Mouse (Mus musculus): ENCODE data around the gene Dnajc8.
"Not testable (repeated sequence)": the region's sequence is repeated elsewhere in the genome, so short reads cannot be mapped to it uniquely, and the experiment has no call there.

The Dnajc8 gene

DNA sequence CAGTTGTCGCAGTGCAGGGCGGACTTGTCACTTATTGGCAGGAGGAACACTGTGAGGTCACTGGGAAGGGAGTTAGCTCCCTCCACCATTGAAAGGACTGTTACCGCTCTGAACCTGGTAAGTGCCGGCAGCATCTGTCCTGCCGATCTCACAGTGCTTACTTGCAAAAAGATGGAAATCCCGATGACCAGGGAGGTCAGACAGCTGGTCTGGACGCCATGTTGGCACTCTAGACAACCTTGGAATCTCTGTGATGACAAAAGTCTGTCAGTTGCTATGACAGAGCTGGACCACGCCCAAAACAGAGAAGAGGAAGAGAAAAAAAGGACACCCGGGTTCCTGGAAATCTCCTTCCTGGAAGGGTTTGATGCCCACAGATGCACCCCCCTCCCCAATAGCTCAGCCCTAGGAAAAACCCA lies 32.0 kb downstream of the Dnajc8 start:
- DNase-seq (ENCODE audit: low spot score), result no peak

DNA sequence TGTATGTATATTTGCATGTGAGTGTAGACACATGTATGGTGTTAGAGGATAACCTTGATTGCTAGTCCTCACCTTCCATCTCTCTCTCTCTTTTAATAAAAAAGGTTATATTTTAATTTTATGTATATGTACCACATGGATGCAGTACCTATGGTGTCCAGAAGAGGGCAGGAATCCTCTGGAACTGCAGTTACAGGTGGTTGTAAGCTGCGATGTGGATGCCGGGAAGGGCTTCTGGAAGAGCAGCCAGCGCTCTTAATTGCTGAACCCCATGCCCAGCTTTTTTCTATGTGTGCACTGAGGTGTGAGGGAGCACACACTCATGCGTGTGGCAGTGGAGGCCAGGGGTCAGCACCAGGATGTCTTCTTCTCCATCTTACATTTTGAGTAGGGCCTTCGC lies 33.8 kb downstream of the Dnajc8 start:
- no peak for DNase-seq (ENCODE audit: low spot score)

DNA sequence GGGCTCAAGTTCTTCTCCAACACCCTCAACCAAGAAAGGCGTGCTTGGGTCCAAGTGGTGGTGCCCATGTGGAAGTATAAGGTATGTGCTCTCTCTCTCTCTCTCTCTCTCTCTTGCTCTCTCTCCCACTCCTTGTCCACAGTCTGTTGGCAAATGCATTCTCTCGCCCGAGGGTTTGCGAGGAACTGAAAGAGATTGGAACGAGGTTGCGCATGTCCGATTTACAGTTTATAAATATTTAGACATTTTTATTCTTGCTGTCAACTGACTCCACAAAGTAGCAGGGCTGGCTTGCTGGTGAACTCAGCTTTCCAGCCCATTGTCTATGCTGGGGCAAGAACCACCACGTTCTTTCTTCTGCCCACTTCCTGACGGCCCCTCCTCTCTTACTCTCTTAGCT lies 35.8 kb downstream of the Dnajc8 start:
- DNase-seq (ENCODE audit: low spot score), result no peak

DNA sequence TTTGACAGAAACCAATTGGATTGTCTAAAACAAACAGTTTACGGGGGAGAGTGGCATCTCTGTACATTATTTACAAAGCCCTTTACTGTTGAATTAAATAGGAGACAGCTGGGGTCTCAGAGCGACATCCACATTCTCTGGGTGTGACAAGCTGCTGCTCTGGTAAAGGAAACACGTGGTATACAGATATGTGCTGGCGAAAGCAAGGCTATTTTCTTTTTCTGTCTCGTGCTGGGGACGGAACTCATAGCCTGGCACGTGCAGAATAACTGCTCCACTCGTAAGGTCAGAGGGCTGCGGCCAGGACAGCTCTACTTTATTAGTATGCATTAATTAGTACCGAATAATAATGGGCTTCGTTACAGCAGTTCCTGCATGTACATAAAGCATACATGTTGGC lies 38.0 kb downstream of the Dnajc8 start:
- no peak for DNase-seq (ENCODE audit: low spot score)

DNA sequence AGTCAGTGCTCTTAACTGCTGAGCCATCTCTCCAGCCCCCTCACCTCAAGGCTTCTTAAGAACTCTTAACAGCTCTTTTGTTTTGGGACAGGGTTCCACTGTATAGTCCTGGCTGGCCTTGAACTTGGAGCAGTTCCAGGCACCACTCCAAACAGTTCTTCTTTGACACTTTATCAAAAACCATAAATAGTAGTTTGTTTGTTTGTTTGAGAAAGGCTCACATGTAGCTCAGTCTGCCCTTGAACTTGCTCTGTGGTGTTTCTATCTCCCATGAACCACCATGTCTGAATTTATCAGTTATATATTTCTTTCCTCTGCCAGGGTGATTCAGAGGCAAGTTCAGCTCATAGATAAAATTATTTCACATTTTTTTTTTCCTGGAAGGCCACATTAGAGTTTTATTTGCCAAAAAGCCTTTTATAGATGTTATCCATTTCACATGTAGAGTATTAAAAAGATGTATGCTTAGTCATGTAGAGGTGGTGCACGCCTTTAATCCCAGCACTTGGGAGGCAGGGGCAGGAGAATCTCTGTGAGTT lies 39.5 kb downstream of the Dnajc8 start:
- DNase-seq (ENCODE audit: low spot score), result no peak

DNA sequence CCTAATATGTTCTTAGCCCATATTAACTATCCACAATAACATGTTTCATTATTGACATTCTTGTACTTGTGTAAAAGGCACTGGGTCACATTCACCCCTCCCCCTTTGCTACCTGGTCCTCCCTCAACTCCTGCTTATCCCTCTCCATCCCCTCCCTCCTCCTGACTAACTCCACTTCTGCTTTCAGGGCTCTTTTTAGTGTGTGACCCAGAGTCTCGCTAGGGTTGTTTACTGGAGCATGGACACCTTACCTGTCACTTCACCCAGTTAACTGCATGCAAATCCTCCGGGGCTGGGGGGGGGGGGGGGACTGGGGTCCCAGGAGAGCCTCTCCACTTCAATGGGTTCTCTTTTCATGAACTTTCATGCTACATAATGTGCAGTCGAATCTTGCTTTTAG lies 48.4 kb downstream of the Dnajc8 start:
- DNase-seq (ENCODE audit: low spot score), result no peak

DNA sequence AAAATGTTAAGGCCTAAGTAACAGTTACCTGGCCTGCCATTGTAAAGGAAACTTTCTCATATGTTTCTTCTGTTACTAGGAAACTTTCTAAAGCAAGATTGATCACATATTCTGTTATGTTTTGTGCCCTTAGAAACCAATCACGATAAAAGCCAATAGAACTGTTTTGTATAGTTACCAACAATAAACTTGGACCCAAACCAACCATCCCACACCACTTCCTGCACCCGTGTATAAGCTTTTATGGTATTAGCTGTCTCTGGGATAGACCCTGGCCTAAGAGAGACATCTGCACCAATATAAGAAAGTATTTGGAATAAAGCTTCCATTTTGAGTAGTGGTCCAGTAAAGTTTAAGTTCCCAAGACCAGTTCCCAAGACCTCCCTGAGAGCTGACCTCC lies 49.6 kb downstream of the Dnajc8 start:
- DNase-seq (ENCODE audit: low spot score), result no peak

DNA sequence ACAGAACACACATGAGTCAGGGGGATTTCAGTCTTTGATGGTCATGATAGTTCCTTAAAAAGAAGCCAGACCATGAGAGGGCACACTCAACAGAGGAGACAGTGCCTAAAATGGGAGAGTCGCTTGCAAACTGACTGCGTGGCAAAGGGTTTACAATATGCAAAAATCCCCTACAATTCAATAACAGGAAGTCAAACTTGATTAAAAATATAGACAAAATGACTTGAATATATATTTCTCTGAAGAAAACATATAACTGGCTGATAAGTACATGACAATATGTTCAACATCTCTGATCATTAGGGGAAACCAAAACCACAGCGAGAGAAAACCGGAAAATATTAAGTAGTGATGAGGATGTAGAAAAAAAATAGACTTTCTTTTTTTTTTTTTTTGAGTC lies 50.9 kb downstream of the Dnajc8 start:
- no peak for DNase-seq (ENCODE audit: low spot score)

DNA sequence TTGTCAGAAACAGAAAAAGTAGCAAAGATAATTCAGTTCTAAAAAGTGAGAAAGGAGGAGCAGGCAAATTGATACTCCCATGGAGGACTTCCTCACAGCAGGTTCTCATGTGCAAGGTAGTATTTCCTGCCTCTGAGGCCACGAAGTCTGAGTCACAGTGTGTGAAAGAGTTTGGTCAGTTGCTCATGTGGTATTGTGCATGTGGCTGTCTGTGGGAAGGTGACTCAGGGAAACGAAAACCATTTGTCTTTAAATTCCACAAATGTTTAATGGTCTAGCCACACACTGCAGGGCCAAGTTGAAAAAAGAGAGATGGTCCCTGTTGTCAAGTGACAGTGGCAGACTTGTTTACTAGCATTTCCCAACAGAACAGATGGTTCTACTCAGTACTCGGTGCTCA lies 53.2 kb downstream of the Dnajc8 start:
- no peak for DNase-seq (ENCODE audit: low spot score)

DNA sequence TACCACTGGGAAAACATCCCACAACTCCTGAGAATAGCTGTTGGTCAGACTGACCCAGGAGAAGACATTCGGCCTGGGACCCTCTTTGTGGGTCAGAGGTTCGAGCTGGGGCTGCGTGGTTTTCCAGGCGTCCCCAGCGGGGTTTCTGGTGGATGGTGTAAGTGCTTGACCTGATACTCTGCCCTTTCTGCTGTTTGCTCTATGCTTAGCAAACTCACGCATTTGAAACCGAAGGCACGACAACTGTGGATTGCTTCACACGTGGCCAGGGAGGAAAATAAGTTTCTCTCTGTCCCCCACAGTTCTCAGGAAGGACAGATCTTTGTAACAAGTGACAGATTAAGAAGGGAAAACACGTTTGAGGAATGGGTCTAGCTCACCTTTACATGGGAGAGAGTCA lies 55.3 kb downstream of the Dnajc8 start:
- no peak for DNase-seq (ENCODE audit: low spot score)

DNA sequence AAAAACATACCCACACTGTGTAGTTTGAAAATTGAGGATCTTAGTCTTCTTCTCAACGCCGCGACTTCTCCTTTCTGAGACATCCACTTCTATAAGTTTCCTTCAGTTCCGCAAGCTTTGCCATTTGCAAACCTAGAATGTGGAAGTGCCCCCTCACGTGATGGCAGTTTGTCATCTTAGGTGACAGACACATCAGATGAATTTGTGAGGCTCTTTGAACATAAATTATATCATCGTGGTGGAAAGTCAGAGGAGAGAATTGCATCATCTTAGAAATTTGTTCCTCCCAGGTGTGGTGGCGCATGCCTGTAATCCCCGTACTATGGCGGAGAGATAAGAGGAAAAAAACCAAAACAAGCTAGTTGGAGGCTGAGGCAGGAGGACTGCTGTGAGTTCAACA lies 57.6 kb downstream of the Dnajc8 start:
- peak; percentile 22 for DNase-seq (ENCODE audit: low spot score)

DNA sequence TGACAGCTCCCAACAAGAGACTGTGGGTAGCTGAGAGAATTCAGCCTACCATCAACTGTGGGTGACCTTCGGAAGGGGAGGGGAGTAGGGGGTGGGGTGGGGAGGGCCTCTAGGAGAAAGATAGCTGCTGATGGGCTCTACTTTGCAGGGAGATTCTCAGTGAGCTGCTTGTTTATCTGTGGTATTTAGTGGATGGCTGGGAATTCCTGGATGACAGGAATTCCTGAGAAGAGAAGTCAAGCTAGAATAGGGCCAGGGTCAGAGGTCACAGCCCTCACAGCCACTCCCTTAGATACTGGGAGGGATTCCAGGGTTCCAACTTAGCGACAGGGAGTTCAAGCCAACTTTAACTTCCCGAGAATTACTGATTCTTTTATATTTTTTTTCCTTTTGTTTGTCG lies 58.8 kb downstream of the Dnajc8 start:
- DNase-seq (ENCODE audit: low spot score), result no peak

DNA sequence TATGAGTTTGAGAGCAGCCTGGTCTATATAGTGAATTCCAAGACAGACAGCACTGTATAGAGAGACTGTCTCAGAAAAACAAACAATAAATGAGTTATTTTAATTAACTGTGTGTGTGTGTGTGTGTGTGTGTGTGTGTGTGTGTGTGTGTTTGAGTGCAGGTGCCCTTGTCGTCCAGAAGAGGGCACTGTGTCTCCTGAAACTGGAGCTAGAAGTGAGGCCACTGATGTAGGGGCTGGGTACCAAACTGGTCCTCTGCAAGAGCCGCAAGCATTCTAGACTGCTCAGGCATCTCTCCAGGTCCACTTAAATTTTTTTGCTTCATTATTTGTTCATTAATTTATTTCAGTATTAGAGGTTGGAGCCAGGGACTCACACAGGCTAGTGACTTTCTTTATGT lies 63.5 kb downstream of the Dnajc8 start:
- DNase-seq (ENCODE audit: low spot score), result no peak

DNA sequence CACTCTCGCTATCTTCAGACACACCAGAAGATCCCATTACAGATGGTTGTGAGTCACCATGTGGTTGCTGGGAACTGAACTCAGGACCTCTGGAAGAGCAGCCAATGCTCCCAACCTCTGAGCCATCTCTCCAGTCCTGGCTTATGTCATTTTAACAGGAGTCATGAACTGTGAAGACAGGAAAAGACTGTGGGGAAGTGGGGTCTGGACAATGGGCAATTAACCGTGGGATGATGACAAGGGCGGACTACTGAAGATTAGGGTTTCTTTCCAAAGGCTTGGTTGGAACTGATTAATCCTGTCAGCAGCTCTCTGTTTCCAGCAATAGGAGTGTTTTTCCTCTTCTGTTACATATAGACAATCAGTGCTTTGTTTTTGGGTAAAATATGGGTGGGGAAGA lies 64.4 kb downstream of the Dnajc8 start:
- no peak for DNase-seq (ENCODE audit: low spot score)

DNA sequence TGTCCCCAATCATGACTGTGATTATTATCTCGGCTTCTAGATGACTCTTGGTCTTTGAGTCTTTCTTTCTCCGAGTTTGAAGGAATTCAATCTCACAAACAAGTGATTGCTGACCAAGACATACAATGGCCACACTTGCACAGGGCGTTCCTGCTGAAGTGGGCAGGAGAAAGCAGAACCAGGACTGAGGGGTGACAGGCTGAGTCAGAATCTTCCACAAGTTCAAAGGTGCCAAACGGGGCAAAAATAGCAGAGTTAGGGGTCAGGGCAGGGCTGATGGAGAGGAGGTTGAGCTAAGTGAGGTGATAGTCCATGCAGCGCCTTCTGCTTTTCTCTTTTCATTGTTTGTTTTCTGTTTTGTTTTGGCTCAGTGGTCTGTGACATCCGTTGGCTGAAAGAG lies 65.1 kb downstream of the Dnajc8 start:
- no peak for DNase-seq (ENCODE audit: low spot score)

DNA sequence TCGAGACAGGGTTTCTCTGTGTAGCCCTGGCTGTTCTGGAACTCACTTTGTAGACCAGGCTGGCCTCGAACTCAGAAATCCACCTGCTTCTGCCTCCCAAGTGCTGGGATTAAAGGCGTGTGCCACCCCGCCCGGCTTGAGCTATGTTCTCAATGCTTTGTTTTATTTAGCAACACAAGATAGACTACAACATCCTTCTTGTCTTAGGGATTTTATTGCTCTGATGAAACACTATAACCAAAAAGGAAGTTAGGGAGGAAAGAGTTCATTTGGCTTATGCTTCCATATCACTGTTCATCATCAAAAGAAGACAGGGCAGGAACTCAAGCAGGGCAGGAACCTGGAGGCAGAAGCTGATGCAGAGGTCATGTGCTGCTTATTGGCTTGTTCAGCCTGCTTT lies 65.9 kb downstream of the Dnajc8 start:
- not testable (repeated sequence) for DNase-seq (ENCODE audit: low spot score)

All from layer of hippocampus, adult 9-10 months (tissue).